Mouse (Mus musculus) stomach, postnatal 0 days (tissue): ENCODE data around the gene Pcyt1b. TPM values are rescaled to one million over a fixed set of nuclear protein-coding genes. Genes with fewer than 3 reads are reported as not detected.
A peak's percentile ranks its signal among the peaks of the same experiment; 100 is the strongest.

Experiments
- ATAC-seq: fragments of 200-750 bp; cut with Nextera tagmentation; 2 replicates; pipeline ENCODE4 v1.8.0; 2017; ENCODE audit not compliant: low FRiP score, low TSS enrichment
- DNase-seq: peaks from one replicate; pipeline ENCODE4 v3.0.0-alpha.2; 2016; ENCODE audit warnings: low spot score
- H3K27ac ChIP-seq: fragments of 300-500 bp; sonication (generic); replicated peaks from 2 replicates; pipeline ENCODE4 v1.5.1; 2014; ENCODE audit warnings: mild to moderate bottlenecking, control low read depth
- H3K27me3 ChIP-seq: fragments of 300-500 bp; sonication (generic); 2 replicates; pipeline ENCODE4 v1.6.1; 2014; ENCODE audit warnings: low read length; ENCODE audit not compliant: control insufficient read depth, insufficient read depth
- H3K36me3 ChIP-seq: fragments of 300-500 bp; sonication (generic); 2 replicates; pipeline ENCODE4 v1.6.1; 2014; ENCODE audit warnings: low read length, mixed read lengths; ENCODE audit not compliant: control insufficient read depth, insufficient read depth
- H3K4me1 ChIP-seq: fragments of 300-500 bp; sonication (generic); replicated peaks from 2 replicates; pipeline ENCODE4 v1.6.1; 2014; ENCODE audit warnings: antibody characterized with exemption; ENCODE audit not compliant: control insufficient read depth, insufficient read depth
- H3K4me2 ChIP-seq: fragments of 300-500 bp; sonication (generic); replicated peaks from 2 replicates; pipeline ENCODE4 v1.6.1; 2014; ENCODE audit warnings: low read depth, mild to moderate bottlenecking, control low read depth, moderate library complexity
- H3K4me3 ChIP-seq: fragments of 300-500 bp; sonication (generic); 2 replicates; pipeline ENCODE4 v1.5.1; 2014; ENCODE audit warnings: low read depth, low read length, control low read depth
- H3K9ac ChIP-seq: fragments of 300-500 bp; sonication (generic); 2 replicates; pipeline ENCODE4 v1.6.1; 2014; ENCODE audit warnings: mild to moderate bottlenecking, low read length, control low read depth, mixed read lengths
- H3K9me3 ChIP-seq: fragments of 300-500 bp; sonication (generic); 2 replicates; pipeline ENCODE4 v1.6.1; 2016; ENCODE audit warnings: low read length; ENCODE audit not compliant: control insufficient read depth
- CTCF ChIP-seq: IDR thresholded peaks from 2 replicates; pipeline ENCODE4 v1.5.1; 2016; ENCODE audit warnings: antibody characterized with exemption, low read depth, mild to moderate bottlenecking, moderate library complexity
- EP300 ChIP-seq: optimal IDR thresholded peaks from 2 replicates; pipeline ENCODE3; 2016; ENCODE audit warnings: antibody characterized with exemption
- WGBS: fragments of 180-500 bp; shearing (Covaris S2); extraction: QIAGEN DNeasy Blood & Tissue Kit; methylation state at CpG from one replicate; pipeline ENCODE4 v1.1.7; 2014; 5-methylcytosine and 5-hydroxymethylcytosine counted together
- polyA plus RNA-seq: library from polyadenylated mRNA; unstranded; fragments of >200 nt; fragmentation: Nextera tagmentation; extraction: Ambion mirVana; gene quantifications from 2 replicates; pipeline ENCODE4 v1.2.1, GENCODE M21; 2015

The Pcyt1b gene
- polyA plus RNA-seq, 1 experiment from 2014 or later = 1.5 TPM

DNA sequence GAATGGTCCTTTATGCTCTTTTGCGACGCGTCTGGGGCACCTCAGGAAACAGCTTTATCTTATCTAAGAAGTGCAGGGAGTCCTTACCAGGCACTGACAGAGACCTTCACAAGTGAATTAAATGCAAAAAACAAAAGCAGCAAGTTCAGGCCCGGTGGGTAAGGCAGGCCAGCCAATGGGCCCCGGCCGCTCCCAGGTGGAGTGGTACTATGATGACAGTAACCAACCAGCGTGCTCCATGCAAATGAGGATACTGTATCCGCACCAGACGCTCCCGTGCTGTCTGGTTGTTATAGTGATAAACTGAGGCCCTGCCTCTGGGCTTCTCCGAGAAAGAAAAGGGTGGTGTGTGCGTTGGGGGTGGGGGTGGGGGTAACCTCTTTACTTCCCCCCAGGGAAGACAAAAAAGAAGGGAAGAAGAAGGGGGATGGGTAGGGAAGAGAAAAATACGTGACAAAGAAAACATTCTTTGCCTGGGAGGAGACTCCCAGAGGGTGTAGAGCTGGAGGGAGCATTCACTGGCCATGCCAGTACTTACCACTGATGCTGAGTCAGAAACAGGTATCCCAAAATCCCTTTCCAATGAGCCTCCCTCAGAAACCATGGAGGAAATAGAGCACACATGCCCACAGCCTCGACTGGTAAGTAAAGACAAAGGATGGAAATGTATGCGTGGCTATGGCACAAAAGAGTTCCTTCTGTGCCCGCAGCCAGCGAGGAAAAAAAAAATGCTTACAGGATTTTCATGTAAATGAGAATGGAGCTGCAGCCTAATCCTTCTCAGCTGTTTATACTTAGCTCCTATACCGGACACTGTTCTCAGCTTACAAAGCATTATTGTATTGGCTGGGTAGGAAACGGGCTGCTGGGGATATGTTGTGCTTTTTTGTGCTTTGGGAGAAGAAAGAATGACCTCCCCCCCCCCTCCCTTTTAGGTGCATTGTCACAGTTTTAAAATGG lies 20.5 kb downstream of the Pcyt1b start:
- Histone ChIP-seq H3K36me3 (no peaks in the 10 kb centered on the region), H3K9ac (no peak overlapping the region), H3K27me3 (no peaks in the 10 kb centered on the region), H3K4me3 (peak overlapping the region; percentile 28), H3K4me2 (peak overlapping the region; percentile 49), H3K27ac (no peak overlapping the region), H3K4me1 (no peaks in the 10 kb centered on the region), H3K9me3 (no peaks in the 10 kb centered on the region)
- 17% methylated on average over 19 of the region's 19 CpGs for WGBS
- ATAC-seq (peak; percentile 83), DNase-seq (peak; percentile 58)
- TF ChIP-seq EP300 (no peak), CTCF (no peak)

GRCm38 (mm10) chrX:93676228-93676627 lies 21.6 kb downstream of the Pcyt1b start:
- no peak overlapping the region for H3K4me3 ChIP-seq
- TF ChIP-seq CTCF (no peak), EP300 (no peak)
- no peaks in the 10 kb centered on the region for H3K36me3 ChIP-seq
- H3K27ac ChIP-seq = no peak overlapping the region
- no peaks in the 10 kb centered on the region for H3K9me3 ChIP-seq
- no peaks in the 10 kb centered on the region for H3K27me3 ChIP-seq
- WGBS = 74% methylated on average over 2 of the region's 2 CpGs
- ATAC-seq (no peak), DNase-seq (no peak)
- no peak overlapping the region for H3K4me2 ChIP-seq
- H3K4me1 ChIP-seq = no peaks in the 10 kb centered on the region
- H3K9ac ChIP-seq = no peak overlapping the region

DNA sequence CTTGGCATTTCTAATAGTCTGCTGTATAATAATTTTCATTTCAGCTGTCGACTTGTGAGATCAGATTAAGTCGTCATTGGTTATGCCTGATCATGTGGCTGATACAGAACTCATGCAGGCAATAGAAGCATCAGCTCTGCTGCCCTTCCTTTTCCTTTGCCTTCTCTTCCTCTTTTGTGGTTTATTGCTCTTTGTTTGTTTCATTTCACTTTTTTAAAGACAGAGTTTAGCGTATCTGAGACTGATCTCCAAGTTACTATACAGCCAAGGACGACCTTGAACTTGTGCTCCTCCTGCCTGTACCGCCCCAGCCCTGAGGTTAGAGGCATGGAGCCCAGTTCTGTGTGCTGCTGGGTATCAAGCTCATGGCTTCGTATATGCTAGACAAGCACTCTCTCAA lies 34.6 kb downstream of the Pcyt1b start:
- WGBS = 73% methylated on average over 6 of the region's 6 CpGs
- no peak overlapping the region for H3K9ac ChIP-seq
- no peaks in the 10 kb centered on the region for H3K36me3 ChIP-seq
- no peak overlapping the region for H3K4me3 ChIP-seq
- no peaks in the 10 kb centered on the region for H3K9me3 ChIP-seq
- H3K27ac ChIP-seq = no peak overlapping the region
- DNase-seq = no peak
- H3K27me3 ChIP-seq = no peaks in the 10 kb centered on the region
- H3K4me1 ChIP-seq = no peaks in the 10 kb centered on the region
- ATAC-seq = no peak
- TF ChIP-seq EP300 (no peak), CTCF (no peak)
- H3K4me2 ChIP-seq = no peak overlapping the region

- TF ChIP-seq CTCF (no peak), EP300 (no peak)
- H3K9ac ChIP-seq = no peak overlapping the region
- DNase-seq (no peak), ATAC-seq (no peak)
- WGBS = 73% methylated on average over 8 of the region's 8 CpGs
- H3K4me1 ChIP-seq = no peaks in the 10 kb centered on the region
- H3K9me3 ChIP-seq = no peaks in the 10 kb centered on the region
- no peak overlapping the region for H3K4me2 ChIP-seq
- no peaks in the 10 kb centered on the region for H3K27me3 ChIP-seq
- H3K4me3 ChIP-seq = no peak overlapping the region
- H3K27ac ChIP-seq = no peak overlapping the region
- H3K36me3 ChIP-seq = no peaks in the 10 kb centered on the region
Measured at GRCm38 (mm10) chrX:93690672-93691071, 36.0 kb downstream of the Pcyt1b start.

DNA sequence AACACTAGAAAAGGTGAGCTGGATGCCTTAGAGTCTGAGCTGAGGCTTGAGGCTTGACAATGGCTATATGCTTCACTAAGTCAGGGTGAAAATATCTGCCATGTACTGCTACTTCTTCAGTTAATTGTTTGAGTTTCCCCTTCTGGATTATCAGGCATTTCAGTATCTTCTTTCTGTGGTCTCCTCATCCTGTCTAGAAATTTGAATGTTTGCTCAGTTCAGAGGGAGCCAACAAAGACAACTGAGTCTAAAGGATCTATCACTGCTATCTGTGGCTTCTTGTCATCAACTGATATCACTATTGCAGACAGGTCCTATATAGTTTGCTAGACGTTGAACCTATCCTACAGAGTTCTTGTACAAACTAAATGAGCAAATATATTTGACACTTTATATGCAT lies 42.9 kb downstream of the Pcyt1b start:
- TF ChIP-seq EP300 (no peak), CTCF (no peak)

More for the DNA sequence above, 42.9 kb downstream of the Pcyt1b start:
- no peaks in the 10 kb centered on the region for H3K27me3 ChIP-seq
- no peak overlapping the region for H3K4me3 ChIP-seq
- no peak for DNase-seq
- no peaks in the 10 kb centered on the region for H3K9me3 ChIP-seq
- 57% methylated on average over 1 of the region's 1 CpGs for WGBS
- H3K36me3 ChIP-seq = no peaks in the 10 kb centered on the region
- H3K9ac ChIP-seq = no peak overlapping the region
- no peaks in the 10 kb centered on the region for H3K4me1 ChIP-seq
- no peak for ATAC-seq
- no peak overlapping the region for H3K4me2 ChIP-seq
- H3K27ac ChIP-seq = no peak overlapping the region
